Mouse (Mus musculus): ENCODE measurements around the gene Olfr592. TPM values are rescaled to one million over a fixed set of nuclear protein-coding genes. Genes with fewer than 3 reads are reported as not detected.
"Not testable (repeated sequence)": the region's sequence is repeated elsewhere in the genome, so short reads cannot be mapped to it uniquely, and the experiment has no call there.

Olfr592 gene
- not detected in 2 replicates for polyA plus RNA-seq (2012; ENCODE audit: insufficient read depth, insufficient read length, missing spikeins)

DNA sequence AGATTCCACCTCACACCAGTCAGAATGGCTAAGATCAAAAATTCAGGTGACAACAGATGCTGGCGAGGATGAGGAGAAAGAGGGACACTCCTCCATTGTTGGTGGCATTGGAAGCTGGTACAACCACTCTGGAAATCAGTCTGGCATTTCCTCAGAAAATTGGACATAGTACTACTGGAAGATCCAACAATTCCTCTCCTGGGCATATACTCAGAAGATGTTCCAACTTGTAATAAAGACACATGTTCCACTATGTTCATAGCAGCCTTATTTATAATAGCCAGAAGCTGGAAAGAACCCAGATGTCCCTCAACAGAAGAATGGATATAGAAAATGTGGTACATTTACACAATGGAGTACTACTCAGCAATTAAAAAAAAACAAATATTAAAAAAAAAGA lies at the start of gene Olfr592:
Gene Olfr592 (plus strand): TSS at position 301 of the 400 bp plus-strand sequence.
- not testable (repeated sequence) for H3K4me1 ChIP-seq (ENCODE audit: control insufficient read depth, insufficient read depth, low read length); H3K4me3 ChIP-seq (ENCODE audit: insufficient read depth, low read length); H3K27ac ChIP-seq (ENCODE audit: insufficient read depth, low read depth, low read length)

DNA sequence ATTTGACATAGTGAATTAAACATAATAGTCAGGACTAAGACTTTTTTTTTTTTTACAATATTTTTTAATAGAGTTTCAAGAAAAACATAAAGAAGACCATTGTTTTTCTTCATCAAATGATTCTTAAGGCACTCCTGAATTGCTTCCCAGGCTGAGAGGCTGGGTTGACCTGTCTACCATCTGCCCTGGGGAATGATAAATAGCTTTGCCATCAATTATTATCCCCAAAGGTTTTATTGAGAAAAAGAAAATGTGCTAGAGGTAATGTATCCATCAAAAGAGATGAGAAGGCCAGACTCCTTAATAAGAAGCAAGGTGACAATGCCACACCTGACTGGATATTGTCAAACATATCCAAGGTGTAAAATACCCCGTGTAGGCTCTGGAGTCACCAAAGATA lies 44.0 kb upstream of the Olfr592 start, which contains the start of gene Olfr588-ps1:
Gene Olfr588-ps1 (plus strand): TSS at position 301 of the 400 bp plus-strand sequence.
- Histone ChIP-seq H3K4me3 (ENCODE audit: insufficient read depth, low read length) (no peak within 1 kb of the TSS), H3K27ac (ENCODE audit: insufficient read depth, low read depth, low read length) (no peak within 1 kb of the TSS), H3K4me1 (ENCODE audit: control insufficient read depth, insufficient read depth, low read length) (no peaks in the 10 kb centered on the region)
- TF ChIP-seq CTCF (IDR thresholded peaks at IDR 0.05; ENCODE audit: low read depth, low read length), result no peak
- TF ChIP-seq POLR2A (IDR thresholded peaks at IDR 0.05; ENCODE audit: borderline replicate concordance, low read depth, low read length), result no peak

DNA sequence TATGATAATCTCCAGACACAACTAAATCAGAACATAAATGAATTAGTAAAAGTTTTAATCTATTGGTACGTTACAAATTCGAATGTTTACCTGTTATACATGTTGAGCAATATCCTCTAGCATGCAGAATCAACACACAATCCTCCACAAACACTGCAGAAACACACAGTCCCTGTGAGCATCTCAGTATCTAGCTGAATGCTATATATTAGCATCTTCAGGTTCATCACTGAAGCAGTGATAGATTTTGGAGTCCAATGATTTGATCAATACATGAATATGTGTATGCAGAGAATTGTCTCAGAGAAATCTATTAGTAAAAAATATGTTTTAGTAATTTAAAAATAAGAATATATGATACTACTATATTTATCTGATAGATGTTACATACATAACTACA lies 28.3 kb upstream of the Olfr592 start, which contains the start of gene Olfr589:
Gene Olfr589 (minus strand): TSS at position 101 of the 400 bp plus-strand sequence.
- Histone ChIP-seq H3K4me1 (ENCODE audit: control insufficient read depth, insufficient read depth, low read length) (no peaks in the 10 kb centered on the region), H3K4me3 (ENCODE audit: insufficient read depth, low read length) (no peak within 1 kb of the TSS), H3K27ac (ENCODE audit: insufficient read depth, low read depth, low read length) (no peak within 1 kb of the TSS)
- TF ChIP-seq CTCF (IDR thresholded peaks at IDR 0.05; ENCODE audit: low read depth, low read length), result no peak
- no peak for TF ChIP-seq POLR2A (IDR thresholded peaks at IDR 0.05; ENCODE audit: borderline replicate concordance, low read depth, low read length)

DNA sequence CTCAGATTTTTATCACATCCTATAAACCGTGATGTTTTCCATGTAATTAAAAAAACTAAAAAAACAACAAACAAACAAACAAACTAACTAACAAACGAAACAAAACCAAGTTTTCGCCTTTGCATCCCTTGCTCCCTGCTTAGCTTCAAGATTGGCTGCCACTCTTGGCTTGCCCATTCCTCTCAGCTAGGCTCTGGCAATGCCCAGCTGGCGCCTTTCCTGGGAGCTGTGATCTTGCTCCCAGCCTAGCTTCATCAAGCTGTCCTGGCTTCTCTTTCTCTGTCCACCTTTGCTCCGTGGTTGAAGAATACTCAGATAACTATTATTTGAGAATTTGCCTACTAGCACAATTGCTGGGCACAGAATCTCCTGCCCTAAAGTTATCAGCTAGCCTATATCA lies 14.9 kb upstream of the Olfr592 start:
- no peak overlapping the region for H3K4me3 ChIP-seq (ENCODE audit: insufficient read depth, low read length)
- no peaks in the 10 kb centered on the region for H3K4me1 ChIP-seq (ENCODE audit: control insufficient read depth, insufficient read depth, low read length)
- H3K27ac ChIP-seq (ENCODE audit: insufficient read depth, low read depth, low read length), result no peak overlapping the region
- TF ChIP-seq POLR2A (IDR thresholded peaks at IDR 0.05; ENCODE audit: borderline replicate concordance, low read depth, low read length) (no peak), CTCF (IDR thresholded peaks at IDR 0.05; ENCODE audit: low read depth, low read length) (no peak)

DNA sequence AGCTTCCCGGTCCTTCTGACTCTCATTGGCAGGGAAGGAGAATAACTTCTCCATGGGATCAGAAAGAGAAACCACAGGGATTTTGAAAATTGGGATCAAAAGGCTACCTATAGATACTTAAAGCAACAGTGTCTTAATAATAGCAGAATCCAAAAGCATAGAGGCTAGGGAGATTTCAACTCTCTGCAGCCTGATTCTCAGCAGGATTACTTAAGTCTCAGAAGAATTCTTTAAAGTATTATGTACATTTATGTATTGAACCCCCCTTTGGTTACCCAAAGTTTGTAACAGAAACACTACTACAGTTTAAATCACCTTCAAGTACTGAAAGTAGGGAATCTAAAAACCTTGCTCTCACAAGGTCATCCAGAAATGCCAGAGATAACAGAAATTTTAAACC lies 6.4 kb upstream of the Olfr592 start, which contains the start of gene Olfr591:
Gene Olfr591 (minus strand): TSS at position 101 of the 400 bp plus-strand sequence.
- H3K27ac ChIP-seq (ENCODE audit: insufficient read depth, low read depth, low read length), result no peak within 1 kb of the TSS
- H3K4me3 ChIP-seq (ENCODE audit: insufficient read depth, low read length), result no peak within 1 kb of the TSS
- TF ChIP-seq POLR2A (IDR thresholded peaks at IDR 0.05; ENCODE audit: borderline replicate concordance, low read depth, low read length) (no peak), CTCF (IDR thresholded peaks at IDR 0.05; ENCODE audit: low read depth, low read length) (no peak)
- H3K4me1 ChIP-seq (ENCODE audit: control insufficient read depth, insufficient read depth, low read length), result no peaks in the 10 kb centered on the region

DNA sequence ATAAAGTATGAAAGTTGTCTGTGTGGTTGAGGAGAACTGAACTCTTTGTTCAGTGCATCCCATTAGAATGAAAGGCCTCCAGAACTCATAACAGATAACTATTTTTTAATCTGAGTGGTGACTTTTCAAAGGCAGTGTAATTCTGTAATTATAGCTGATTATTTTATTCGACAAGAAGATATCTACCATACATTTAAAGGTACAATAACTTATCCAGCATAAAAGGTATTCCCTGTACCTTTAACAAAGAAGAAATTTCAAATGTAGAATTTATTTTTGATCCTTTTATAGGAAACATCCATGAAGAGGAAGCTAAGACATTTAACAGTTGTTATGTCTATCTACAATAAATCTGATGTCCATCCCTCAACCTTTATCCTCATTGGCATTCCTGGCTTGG lies 27.0 kb downstream of the Olfr592 start, which contains the start of gene Olfr593:
Gene Olfr593 (plus strand): TSS at position 301 of the 400 bp plus-strand sequence.
- Histone ChIP-seq H3K27ac (ENCODE audit: insufficient read depth, low read depth, low read length) (no peak within 1 kb of the TSS), H3K4me3 (ENCODE audit: insufficient read depth, low read length) (no peak within 1 kb of the TSS), H3K4me1 (ENCODE audit: control insufficient read depth, insufficient read depth, low read length) (no peaks in the 10 kb centered on the region)
- TF ChIP-seq CTCF (IDR thresholded peaks at IDR 0.05; ENCODE audit: low read depth, low read length), result no peak
- TF ChIP-seq POLR2A (IDR thresholded peaks at IDR 0.05; ENCODE audit: borderline replicate concordance, low read depth, low read length), result no peak

DNA sequence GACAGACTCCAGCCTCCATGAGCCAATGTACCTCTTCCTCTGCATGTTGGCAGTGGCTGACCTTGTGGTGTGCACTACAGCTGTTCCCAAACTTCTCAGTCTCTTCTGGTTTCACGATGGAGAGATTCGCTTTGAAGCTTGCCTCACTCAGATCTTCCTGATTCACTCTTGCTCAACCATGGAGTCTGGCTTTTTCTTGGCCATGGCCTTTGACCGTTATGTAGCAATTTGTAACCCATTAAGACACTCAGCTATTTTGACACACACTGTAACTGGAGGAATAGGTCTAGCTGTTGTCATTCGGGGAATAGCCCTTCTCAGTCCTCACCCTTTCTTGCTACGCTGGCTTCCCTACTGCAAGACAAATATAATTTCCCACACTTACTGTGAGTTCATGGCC lies 27.4 kb downstream of the Olfr592 start:
- not testable (repeated sequence) for H3K27ac ChIP-seq (ENCODE audit: insufficient read depth, low read depth, low read length); H3K4me3 ChIP-seq (ENCODE audit: insufficient read depth, low read length); H3K4me1 ChIP-seq (ENCODE audit: control insufficient read depth, insufficient read depth, low read length)

DNA sequence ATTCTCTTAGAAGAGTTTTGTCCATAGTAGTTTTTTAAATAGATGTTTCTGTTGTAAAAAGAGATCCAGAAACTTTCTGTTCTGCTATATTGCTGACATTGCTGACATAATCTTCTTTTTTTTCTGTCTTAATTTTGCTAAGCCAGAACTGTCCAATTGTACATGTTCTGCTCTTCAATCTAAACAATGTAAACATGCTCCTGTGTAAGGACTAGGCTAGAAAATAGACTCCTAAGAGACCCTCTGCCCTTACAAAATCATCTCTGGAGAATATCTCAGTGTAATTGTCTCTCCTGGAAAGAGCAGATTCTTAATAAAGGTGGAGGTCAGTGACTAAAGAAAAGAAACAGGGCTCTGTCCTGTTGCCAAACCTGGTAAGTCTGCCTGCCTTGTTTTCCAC lies 32.1 kb downstream of the Olfr592 start, which contains the start of gene Olfr594:
Gene Olfr594 (plus strand): TSS at position 301 of the 400 bp plus-strand sequence.
- TF ChIP-seq POLR2A (IDR thresholded peaks at IDR 0.05; ENCODE audit: borderline replicate concordance, low read depth, low read length) (no peak), CTCF (IDR thresholded peaks at IDR 0.05; ENCODE audit: low read depth, low read length) (no peak)
- Histone ChIP-seq H3K4me1 (ENCODE audit: control insufficient read depth, insufficient read depth, low read length) (no peaks in the 10 kb centered on the region), H3K27ac (ENCODE audit: insufficient read depth, low read depth, low read length) (no peak within 1 kb of the TSS), H3K4me3 (ENCODE audit: insufficient read depth, low read length) (no peak within 1 kb of the TSS)

Other genes with a start within 250 kb of the Olfr592 start
- not detected in 2 replicates for gene Olfr573-ps1, start 242.2 kb upstream of the Olfr592 start, polyA plus RNA-seq (2012; ENCODE audit: insufficient read depth, insufficient read length, missing spikeins)
- not detected in 2 replicates for gene Olfr574, start 236.3 kb upstream of the Olfr592 start, polyA plus RNA-seq (2012; ENCODE audit: insufficient read depth, insufficient read length, missing spikeins)
- gene Olfr575, start 226.0 kb upstream of the Olfr592 start, polyA plus RNA-seq (2012; ENCODE audit: insufficient read depth, insufficient read length, missing spikeins), result not detected in 2 replicates
- gene Olfr576, start 222.1 kb upstream of the Olfr592 start, polyA plus RNA-seq (2012; ENCODE audit: insufficient read depth, insufficient read length, missing spikeins), result not detected in 2 replicates
- gene Olfr577, start 208.9 kb upstream of the Olfr592 start, polyA plus RNA-seq (2012; ENCODE audit: insufficient read depth, insufficient read length, missing spikeins), result not detected in 2 replicates
- not detected in 2 replicates for gene Olfr578, start 195.5 kb upstream of the Olfr592 start, polyA plus RNA-seq (2012; ENCODE audit: insufficient read depth, insufficient read length, missing spikeins)
- gene Olfr582, start 146.8 kb upstream of the Olfr592 start, polyA plus RNA-seq (2012; ENCODE audit: insufficient read depth, insufficient read length, missing spikeins), result not detected in 2 replicates
- gene Olfr583, start 133.5 kb upstream of the Olfr592 start, polyA plus RNA-seq (2012; ENCODE audit: insufficient read depth, insufficient read length, missing spikeins), result not detected in 2 replicates
- not detected in 2 replicates for gene Olfr584, start 102.9 kb upstream of the Olfr592 start, polyA plus RNA-seq (2012; ENCODE audit: insufficient read depth, insufficient read length, missing spikeins)
- gene Olfr585, start 87.1 kb upstream of the Olfr592 start, polyA plus RNA-seq (2012; ENCODE audit: insufficient read depth, insufficient read length, missing spikeins), result not detected in 2 replicates
- not detected in 2 replicates for gene Olfr586, start 59.2 kb upstream of the Olfr592 start, polyA plus RNA-seq (2012; ENCODE audit: insufficient read depth, insufficient read length, missing spikeins)
- not detected in 2 replicates for gene Olfr588-ps1, start 43.9 kb upstream of the Olfr592 start, polyA plus RNA-seq (2012; ENCODE audit: insufficient read depth, insufficient read length, missing spikeins)
- not detected in 2 replicates for gene Olfr589, start 28.4 kb upstream of the Olfr592 start, polyA plus RNA-seq (2012; ENCODE audit: insufficient read depth, insufficient read length, missing spikeins)
- gene Olfr591, start 6.5 kb upstream of the Olfr592 start, polyA plus RNA-seq (2012; ENCODE audit: insufficient read depth, insufficient read length, missing spikeins), result not detected in 2 replicates
- gene Olfr593, start 27.1 kb downstream of the Olfr592 start, polyA plus RNA-seq (2012; ENCODE audit: insufficient read depth, insufficient read length, missing spikeins), result not detected in 2 replicates
- gene Olfr594, start 32.2 kb downstream of the Olfr592 start, polyA plus RNA-seq (2012; ENCODE audit: insufficient read depth, insufficient read length, missing spikeins), result not detected in 2 replicates
- gene Usp17ld, start 67.7 kb downstream of the Olfr592 start, polyA plus RNA-seq (2012; ENCODE audit: insufficient read depth, insufficient read length, missing spikeins), result not detected in 2 replicates
- not detected in 2 replicates for gene Olfr596, start 120.8 kb downstream of the Olfr592 start, polyA plus RNA-seq (2012; ENCODE audit: insufficient read depth, insufficient read length, missing spikeins)
- gene Olfr597, start 131.5 kb downstream of the Olfr592 start, polyA plus RNA-seq (2012; ENCODE audit: insufficient read depth, insufficient read length, missing spikeins), result 0.29 TPM in 1 of 2 replicates, not detected in the other
- gene Olfr598, start 138.8 kb downstream of the Olfr592 start, polyA plus RNA-seq (2012; ENCODE audit: insufficient read depth, insufficient read length, missing spikeins), result not detected in 2 replicates
- not detected in 2 replicates for gene Olfr599, start 151.1 kb downstream of the Olfr592 start, polyA plus RNA-seq (2012; ENCODE audit: insufficient read depth, insufficient read length, missing spikeins)
- gene Olfr600, start 164.9 kb downstream of the Olfr592 start, polyA plus RNA-seq (2012; ENCODE audit: insufficient read depth, insufficient read length, missing spikeins), result not detected in 2 replicates
- gene Olfr601, start 177.9 kb downstream of the Olfr592 start, polyA plus RNA-seq (2012; ENCODE audit: insufficient read depth, insufficient read length, missing spikeins), result not detected in 2 replicates
- not detected in 2 replicates for gene Olfr603, start 201.4 kb downstream of the Olfr592 start, polyA plus RNA-seq (2012; ENCODE audit: insufficient read depth, insufficient read length, missing spikeins)
- not detected in 2 replicates for gene Usp17lc, start 230.3 kb downstream of the Olfr592 start, polyA plus RNA-seq (2012; ENCODE audit: insufficient read depth, insufficient read length, missing spikeins)